Mouse (Mus musculus): ENCODE results near the gene Ap2a1.

The Ap2a1 gene

DNA sequence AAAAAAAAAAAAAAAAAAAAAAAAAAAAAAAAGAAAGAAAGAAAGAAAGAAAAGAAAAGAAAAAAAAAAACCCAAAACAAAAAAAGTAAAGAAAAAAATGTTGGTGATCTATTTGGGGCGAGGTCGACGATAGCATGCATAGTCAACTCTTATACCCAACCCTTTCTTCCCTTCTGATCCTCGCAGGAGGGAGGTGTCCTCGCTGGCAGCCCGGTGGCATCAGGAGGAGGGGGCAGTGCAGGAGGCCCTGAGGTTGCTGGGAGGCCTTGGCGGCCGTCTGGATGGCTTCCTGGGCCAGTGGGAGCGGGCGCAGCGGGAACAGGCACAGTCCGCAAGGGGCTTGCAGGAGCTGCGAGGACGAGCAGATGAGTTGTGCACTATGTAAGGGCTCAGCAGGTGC, 24.3 kb upstream of the Ap2a1 start:
- no peak for DNase-seq (ENCODE audit: low spot score in 2 of 2)

- DNase-seq (ENCODE audit: low spot score in 2 of 2), result peak; percentile 57 to 73
These were observed 23.5 kb upstream of the Ap2a1 start for GRCm38 (mm10) chr7:44952611-44953306.

DNA sequence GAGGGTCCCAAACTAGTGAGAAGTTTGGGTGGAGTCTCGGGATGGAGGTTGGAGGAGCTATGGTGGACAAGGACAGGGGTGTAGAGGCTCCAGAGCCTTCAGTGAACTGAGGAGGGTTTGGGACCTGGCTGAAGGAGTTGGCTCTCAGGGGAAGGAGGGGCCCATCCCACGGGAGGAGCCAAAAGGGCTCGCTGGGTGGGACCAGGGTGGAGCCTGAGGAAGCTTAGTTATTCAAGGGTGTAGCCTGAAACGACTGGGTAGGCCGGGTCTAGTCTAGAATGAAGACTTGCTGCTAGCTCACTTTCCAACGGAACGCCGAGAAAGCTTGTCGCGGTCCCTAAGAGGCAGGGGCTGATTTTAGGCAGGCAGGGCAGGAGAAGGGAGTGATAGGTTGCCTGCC, 22.7 kb upstream of the Ap2a1 start:
- no peak for DNase-seq (ENCODE audit: low spot score in 2 of 2)

- no peak for DNase-seq (ENCODE audit: low spot score in 2 of 2)
These were observed 20.6 kb upstream of the Ap2a1 start for GRCm38 (mm10) chr7:44949922-44950321.

DNA sequence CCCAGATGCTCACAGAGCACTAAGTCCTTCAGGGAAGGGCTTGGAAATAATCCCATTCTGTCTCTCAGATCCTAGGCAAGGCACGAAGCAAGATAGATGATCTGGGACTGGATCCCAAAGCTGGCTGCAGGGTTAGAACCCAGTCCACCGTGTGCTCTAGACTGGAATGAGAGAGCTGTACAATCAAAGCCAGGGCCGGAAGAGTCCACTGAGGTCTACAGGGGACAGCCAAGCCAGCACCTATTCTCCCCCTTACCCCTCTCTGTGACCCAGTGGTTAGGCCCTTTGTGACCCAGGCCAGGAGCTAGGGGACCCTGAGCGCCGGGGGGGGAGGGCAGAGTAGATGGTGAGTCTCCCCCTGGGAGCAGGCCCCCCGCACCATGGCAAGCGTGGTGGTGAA, 13.6 kb upstream of the Ap2a1 start, which contains the start of gene Tsks:
Gene Tsks (plus strand): TSS at position 301 of the 400 bp plus-strand sequence.
- no peak for DNase-seq (ENCODE audit: low spot score in 2 of 2)

DNA sequence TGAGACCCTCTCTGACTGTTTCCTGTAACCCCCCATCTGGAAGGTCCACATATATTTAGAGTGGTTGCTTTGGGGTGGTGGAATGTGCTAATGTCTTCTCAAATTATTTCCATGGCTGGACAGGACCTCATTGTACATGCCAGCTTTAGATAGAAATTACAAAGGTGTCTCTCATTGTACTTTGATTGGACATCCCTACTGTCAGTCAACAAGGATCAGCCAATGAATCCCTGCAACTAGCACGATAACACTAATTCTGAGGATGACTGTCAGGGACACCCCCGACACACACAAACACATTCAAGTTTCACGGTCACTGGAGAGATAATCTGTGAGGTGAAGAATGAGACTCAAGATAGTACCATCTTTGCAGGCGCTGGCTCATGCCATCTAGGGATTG, 9.4 kb upstream of the Ap2a1 start:
- DNase-seq (ENCODE audit: low spot score in 2 of 2), result no peak

- DNase-seq (ENCODE audit: low spot score in 2 of 2), result no peak
These were observed 726 bp downstream of the Ap2a1 start for GRCm38 (mm10) chr7:44928570-44928969.

DNA sequence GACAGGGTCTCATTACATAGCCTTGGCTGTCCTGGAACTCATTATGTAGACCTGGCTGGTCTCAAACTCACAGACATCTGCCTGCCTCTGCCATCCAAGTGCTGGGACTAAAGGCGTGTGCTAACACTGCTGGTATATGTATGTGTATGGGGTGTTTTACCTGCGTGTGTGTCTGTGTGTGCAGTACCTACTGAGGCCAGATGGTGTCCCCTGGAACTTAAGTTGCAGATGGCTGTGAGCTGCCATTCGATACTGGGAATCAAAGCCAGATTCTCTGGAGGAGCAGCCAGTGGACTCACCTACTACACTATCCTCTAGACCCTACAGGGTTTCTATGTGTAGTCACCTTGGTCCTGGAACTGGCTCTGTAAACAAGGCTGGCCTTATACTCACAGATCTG, 3.8 kb downstream of the Ap2a1 start:
- DNase-seq (ENCODE audit: low spot score in 2 of 2), result no peak

- no peak for DNase-seq (ENCODE audit: low spot score in 2 of 2)
These were observed 6.8 kb downstream of the Ap2a1 start for GRCm38 (mm10) chr7:44922530-44922929.

- DNase-seq (ENCODE audit: low spot score in 2 of 2), result no peak
These were observed 10.2 kb downstream of the Ap2a1 start for GRCm38 (mm10) chr7:44919127-44919526.

DNA sequence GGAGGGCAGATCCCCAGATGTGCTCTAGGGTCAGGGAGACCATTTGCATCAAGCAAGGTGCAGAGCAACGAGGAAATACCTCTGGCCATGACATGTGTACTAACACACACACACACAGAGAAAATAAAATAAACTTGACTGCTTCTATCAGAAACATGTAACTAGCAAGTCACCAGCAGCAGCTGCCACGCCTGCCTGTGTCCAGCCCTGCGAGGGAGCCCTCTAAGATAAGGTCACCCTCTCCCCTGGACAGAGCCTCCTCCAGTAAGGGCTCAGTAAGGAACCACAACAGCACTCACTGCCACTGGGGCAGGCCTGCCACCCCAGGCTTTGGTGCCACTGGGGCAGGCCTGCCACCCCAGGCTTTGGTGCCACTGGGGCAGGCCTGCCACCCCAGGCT, 11.1 kb downstream of the Ap2a1 start:
- no peak for DNase-seq (ENCODE audit: low spot score in 2 of 2)

GRCm38 (mm10) chr7:44916881-44917280, 12.4 kb downstream of the Ap2a1 start:
- no peak for DNase-seq (ENCODE audit: low spot score in 2 of 2)

DNA sequence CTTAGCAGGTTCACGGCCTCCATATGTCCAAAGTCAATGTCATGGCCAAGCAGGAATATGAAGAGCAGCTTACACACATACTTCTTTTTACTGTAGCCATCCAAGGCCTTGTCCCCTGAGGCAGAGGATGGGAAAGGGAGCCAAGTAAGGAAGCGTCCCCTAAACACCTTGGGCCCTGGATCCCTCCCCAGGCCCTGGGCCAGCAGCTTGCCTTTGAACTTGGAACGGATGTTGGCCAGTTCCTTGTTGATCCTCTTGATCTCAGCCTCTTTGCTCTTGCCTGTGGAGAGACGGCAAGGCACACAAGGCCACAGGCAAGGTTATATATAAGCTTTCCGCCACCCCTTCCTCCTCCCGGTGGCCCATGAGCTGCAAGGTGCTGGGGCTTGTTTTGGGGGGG, 13.1 kb downstream of the Ap2a1 start:
- no peak for DNase-seq (ENCODE audit: low spot score in 2 of 2)

DNA sequence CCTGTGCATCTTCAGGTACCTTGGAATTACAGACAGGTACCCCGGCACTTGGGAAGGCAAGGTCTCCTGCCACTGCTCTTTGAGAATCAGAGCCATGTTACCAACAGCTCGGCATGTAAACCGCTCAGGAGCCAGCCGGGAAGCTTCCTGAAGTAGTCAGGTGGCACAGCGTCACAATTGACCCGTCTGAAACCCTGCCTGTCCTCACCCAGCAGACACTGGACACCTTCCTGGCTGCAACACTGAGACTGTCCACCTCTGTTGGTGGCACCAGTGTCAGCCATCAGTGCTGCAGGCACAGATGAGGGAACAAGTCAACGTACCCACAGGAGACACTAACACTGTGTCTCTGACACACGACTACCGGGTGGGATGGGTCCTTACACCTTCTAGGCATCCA, 14.0 kb downstream of the Ap2a1 start:
- no peak for DNase-seq (ENCODE audit: low spot score in 2 of 2)

- no peak for DNase-seq (ENCODE audit: low spot score in 2 of 2)
These were observed 14.9 kb downstream of the Ap2a1 start for GRCm38 (mm10) chr7:44914396-44914795.

GRCm38 (mm10) chr7:44908706-44909476, 20.4 kb downstream of the Ap2a1 start:
- no peak for DNase-seq (ENCODE audit: low spot score in 2 of 2)

- DNase-seq (ENCODE audit: low spot score in 2 of 2), result no peak
These were observed 23.9 kb downstream of the Ap2a1 start for GRCm38 (mm10) chr7:44905430-44905829.

DNA sequence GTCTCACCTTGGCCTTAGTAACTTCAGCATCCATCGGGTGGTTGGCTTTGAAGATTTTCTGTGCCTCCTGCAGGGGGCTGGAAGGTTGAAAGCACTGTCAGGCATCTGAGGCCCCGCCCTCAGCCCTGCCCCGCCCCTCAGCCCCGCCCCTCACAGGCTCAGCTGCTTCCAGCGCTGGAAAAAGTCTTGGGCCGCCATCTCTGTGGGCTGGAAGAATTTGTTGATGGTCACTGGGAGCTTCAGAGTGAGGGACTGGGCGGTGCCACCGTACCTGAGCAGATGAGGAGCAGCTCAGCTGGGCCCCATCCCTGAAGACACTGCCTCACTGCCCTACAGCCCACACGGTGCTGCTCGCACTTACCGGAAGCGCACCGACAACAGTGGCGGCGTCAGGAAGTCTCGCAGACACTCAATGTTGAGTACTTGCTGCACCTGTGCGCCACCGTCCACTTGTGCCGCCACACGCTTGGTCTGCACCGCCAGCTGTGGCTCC, 28.0 kb downstream of the Ap2a1 start:
- no peak for DNase-seq (ENCODE audit: low spot score in 2 of 2)

DNA sequence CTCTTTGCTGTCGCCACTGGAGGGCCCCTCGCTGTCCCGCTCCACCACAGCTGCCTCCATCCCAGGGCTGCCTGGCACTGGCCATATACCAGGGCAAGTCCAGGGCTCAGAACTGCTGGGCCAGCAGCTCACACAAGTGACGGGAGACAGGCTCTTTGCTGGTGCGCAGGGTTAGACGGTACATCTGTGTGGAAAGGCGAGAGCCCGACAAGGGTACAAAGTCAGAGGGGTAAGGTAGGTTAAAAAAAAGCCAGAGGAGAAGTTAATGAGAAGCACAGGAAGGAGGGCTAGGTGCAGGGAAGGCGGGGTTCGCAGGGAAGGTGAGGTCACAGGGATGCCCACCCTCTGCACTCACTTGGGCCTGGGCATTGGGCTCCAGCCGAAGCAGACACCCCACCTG, 28.7 kb downstream of the Ap2a1 start:
- no peak for DNase-seq (ENCODE audit: low spot score in 2 of 2)

DNA sequence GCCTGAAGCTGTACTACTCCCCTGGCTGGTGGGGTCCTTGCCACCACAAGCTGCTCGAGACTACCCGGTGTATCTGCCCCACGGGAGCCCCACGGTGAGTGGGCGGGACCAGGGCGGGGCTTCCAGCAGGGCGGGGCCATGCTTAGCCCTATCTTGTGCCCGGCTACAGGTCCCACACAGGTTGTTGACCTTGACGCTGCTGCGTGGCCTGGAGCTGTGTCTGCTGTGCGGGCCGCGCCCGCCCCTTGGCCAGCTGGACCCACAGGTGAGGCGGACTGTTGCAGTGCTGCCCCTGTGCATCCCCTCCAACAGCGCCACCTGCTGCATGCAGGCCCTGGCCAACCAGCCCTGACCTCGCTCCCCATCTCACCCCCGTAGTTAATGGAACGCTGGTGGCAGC, 30.7 kb downstream of the Ap2a1 start:
- DNase-seq (ENCODE audit: low spot score in 2 of 2), result no peak

GRCm38 (mm10) chr7:44896499-44896898, 32.8 kb downstream of the Ap2a1 start:
- no peak for DNase-seq (ENCODE audit: low spot score in 2 of 2)

DNA sequence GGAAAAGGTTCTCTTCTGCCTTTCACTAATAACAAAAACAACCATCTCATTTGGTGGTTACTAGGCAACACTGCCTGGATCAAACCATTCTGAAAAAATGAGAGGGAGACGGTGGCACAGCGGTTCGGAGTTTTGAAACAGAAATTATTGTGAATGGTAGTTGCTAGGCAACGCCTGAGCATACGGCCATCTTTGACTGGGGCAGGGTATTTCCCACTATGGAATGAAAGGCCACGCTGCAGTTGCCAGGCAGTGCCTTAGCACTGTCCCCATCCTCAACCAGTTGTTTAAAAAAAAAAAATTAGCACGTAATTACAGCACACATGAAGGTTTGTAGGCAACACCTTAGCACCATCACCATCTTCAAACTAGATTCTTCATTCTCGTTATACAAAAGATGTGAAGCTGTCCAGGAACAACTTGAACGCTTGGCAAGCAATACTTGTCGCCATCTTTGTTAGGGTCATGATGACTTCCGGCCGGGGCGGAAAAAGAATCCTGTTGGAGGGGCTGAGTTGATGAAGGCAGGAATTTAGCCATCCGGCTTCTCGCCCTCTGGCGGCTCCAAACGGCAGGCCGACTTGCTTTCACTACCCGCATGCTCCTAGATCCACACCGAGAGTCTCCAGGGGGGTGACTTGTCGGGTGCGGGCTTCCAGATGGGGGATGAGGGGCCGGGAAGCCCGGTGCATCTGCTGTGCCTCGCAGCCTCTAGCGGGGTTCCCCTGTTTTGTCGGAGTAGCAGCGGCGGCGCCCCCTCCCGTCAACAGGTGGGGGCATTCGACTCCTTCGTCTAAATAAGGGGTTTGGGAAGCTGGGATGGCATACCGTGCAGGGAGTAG, 33.5 kb downstream of the Ap2a1 start, which contains the start of gene Fuz:
Gene Fuz (plus strand): TSS at position 487 of the 842 bp plus-strand sequence.
- peak; percentile 80 to 82 for DNase-seq (ENCODE audit: low spot score in 2 of 2)

Measured in frontal cortex, postnatal 25 days (tissue).